Mouse (Mus musculus): ENCODE results near the gene Kbtbd4.

Gene Kbtbd4

DNA sequence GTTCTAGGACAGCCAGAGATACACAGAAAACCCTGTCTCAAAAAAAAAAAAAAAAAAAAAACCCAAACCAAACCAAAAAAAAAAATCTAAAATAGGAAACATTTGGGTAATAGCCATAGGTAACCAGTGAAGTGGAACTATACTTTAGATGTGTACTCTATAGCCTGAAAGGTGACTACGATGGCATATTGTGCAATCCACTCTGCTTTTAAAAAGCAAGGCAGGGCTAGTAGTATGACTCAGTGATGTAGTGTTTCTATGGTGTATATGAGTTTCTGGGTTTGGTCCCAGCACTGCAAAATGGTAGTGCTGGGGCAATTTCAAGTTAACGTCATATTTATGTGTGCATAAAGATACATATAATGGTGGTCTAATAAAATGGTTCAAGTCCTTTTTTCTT, 2.2 kb downstream of the Kbtbd4 start:
- no peak for DNase-seq

DNA sequence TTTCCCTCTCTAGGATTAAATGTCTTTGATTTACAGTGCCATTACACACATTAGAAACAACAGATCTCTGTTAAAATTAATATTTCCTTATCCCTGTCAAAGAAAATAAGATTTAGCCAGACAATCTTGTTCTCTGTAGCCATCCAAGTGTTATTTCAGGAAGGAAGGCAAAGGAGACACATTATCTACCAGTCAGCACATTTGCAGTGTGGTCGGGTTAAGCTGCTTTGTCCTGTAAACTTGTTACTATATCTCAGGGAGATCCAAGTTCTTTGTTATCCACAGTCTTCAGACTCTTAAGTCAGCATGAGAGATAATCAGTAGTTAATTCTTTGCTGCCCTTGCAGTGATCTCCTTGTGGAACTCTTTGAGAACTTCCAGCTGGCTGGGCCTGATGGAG, 6.3 kb downstream of the Kbtbd4 start:
- DNase-seq = no peak

DNA sequence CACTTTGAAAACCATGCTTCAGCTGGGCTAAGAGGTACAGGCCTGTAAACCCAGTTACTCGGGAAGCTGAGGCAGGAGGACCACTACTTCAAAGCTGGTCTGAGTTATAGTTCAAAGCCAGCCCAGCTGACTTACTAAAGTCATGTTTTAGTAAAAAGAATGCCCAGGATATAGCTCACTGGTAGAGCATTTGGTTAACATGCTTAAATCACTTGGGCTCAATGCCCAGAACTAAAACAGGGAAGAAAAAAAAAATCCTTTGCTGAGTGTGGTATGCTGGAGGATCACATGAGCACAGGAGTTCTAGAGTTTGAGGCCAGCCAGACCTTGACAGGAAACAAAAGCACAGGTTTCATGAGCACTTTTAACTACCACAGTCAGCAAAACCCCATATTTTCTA, 7.1 kb downstream of the Kbtbd4 start:
- no peak for DNase-seq

DNA sequence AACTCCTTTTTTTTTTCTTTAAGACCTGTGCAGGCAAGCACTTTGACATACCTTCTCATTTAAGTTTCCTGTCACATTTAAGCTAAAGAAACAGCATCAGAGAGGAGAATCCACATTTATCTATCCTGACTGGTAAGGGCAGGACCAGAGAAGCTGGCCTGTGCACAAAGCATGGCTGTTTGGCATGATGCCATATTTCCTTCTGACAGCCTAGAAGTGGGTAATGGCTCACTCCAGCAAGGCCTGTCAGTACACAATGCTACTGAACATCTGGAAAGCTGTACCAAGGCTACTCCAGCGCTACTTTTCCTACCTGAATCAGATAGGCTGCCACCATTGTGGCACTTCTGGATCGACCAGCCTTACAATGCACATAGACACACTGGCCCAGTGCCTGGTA, 9.1 kb downstream of the Kbtbd4 start:
- DNase-seq = no peak

DNA sequence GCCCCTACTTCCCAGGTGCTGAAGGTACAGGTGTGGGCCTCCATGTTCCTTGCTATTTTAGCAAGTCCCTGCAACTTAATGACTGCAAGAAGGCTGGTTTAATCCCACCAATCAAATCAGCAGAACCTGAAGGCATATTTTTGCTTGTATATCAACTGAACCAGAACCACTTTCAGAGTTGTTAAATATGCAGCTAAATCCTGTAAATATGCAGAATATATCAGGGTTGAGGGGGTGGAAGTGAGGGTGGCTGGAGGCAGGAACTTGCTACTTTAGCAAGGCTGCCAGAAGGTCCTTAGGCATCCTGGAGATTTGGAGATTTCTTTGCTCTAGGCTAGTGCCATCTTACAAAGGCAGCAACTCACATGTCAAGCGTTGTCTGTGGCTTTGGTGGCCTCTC, 11.0 kb downstream of the Kbtbd4 start:
- DNase-seq = no peak

DNA sequence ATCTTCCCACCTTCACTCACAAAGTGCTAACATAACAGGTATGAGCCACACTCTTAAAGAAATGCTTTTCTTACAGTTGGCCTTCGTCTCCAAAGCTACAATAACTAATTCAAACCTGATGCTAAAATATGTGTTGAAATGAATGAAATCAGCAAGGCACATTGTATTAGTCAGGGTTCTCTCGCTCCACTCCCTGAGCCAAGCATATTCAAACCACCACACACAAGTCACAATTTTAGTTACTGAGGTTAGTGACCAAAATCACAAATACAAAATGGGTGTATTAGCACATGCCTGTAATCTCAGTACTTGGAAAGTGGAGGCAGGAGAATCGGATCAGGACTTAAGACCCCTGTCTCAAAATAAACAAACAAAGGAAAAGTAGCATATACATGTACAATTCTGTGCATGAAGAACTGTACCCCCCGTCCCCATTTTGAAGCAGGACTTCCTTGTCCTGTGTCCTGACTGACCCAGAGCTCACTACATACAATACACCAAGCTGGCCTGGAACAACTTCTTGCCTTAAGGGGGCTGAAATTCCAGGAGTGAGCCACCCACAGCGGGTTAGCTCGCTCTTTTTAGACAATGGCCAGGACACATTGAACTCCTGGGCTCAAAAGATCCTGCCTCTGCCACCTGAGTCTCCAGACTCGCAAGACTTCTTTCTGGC, 12.2 kb downstream of the Kbtbd4 start:
- no peak for DNase-seq

DNA sequence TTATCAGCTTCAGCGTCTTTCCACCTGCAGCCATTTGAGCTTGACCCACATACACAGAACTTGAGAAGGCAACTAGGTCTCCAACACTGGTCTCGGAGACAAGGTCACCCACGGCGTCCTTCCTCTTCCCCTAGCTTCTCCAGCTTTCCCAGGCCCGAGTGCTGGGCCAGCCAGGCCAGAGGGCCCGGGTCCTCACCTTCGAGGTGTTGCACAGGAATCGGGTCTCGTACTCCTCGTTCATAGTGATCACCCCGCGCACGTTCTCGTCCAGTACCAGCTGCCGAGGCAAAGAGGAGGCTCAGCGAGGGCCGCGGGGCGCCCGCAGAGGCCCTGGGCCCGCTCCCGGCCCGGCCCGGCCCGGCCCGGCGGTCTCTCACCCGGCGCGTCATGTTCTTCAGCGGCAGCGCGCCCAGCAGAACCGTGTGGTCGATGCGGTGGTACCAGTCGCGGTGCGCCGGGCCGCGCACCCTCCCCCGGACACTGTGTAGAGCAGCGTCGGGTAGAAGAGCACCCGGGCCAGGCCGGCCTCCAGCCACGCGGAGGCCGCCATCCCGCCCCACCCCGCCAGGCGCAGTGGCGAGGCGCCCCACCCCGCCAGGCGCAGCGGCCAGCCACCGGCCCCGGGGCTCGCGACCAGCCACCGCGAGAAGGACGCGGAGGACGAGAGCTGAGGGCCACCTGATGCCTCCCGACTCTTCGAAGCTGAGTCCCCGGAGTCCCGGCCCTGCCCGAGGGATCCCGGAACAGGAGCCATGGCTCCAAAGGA, 12.9 kb downstream of the Kbtbd4 start:
- DNase-seq = peak; percentile 70

DNA sequence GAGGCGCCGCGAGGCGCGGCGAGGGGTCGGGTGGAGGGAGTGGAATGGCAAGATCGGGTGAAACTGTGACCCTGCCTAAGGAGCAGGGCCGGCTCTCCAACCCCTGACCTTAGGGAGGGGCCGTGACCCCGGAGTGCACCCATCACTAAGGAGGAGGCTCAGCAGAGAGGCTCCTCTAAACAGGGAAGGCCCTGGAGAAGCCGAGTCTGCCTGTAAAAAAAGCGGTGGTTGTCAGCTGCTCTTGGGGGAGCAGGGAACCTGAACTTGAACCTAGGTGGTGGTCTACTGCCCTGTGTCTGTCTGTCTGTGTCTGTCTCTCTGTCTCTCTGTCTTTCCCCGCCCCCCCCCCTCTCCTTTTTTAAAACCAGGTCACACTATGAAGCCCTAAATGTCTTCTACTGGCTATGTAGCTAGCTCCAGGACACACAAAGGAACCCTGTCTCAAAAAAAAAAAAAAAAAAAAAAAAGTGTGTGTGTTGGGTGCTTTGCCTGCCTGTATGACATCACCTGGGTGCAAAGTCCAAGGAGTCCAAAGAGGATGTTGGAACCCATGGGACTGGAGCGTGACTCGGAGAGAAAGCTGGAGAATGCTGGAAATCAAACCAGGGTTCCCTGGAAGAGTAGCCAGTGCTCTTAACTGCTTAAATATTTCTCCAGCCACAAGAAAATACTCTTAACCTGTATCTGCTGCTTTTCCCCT, 13.6 kb downstream of the Kbtbd4 start:
- no peak for DNase-seq

DNA sequence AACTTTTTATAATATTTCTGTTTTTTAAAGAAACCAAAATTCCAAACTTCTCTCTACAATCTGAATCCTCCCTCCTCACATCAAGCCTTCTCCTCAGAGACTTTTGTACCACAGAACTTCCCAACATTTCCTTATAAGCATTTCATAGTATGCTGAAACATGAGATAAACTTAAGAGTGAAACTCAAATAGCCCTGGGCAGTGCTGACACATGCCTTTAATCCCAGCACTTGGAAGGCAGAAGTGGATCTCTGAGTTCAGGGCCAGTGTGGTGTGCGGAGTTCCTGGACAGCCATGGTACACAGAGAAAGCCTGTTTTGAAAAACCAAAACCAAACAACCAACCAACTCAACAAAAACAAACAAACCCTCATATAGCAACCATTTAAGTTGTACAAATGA, 16.6 kb downstream of the Kbtbd4 start:
- DNase-seq = no peak

DNA sequence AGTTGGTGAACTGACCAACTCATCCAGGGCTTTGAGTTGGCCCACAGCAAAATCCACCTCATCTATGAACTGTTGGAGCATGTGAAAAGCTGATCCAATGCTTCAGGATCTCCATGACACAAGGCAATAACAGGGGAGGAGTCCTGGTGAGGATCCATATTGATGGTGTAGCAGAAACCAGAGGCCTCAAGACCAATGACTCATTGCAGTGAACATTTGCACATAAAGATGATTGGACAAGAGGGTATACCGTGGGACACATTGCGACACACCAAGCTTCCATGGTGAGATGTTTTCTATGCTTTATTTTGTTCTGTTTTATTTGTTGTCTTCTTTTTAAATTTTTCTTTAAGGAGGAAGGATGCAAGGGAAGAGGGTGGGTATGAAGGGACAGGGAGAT, 18.1 kb downstream of the Kbtbd4 start:
- no peak for DNase-seq

DNA sequence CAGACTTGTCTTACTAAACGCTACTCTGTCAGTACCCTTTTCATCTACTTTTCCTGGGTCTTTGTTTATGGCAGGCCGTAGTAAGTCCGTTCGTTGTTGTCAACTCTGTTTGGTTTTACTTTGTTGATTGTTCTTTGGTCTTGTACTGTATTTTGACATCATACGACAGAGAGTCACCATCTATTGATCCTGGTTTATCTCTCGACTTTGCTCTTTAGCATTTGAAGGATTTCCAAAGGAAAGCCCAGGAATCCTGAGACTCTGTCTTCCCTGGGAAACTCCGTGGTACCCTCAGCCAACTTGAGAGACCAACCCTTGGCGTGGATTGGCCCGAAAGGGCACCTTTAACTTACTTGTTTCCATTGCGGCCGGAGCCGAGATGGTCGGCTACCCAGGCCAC, 24.0 kb downstream of the Kbtbd4 start:
- no peak for DNase-seq

DNA sequence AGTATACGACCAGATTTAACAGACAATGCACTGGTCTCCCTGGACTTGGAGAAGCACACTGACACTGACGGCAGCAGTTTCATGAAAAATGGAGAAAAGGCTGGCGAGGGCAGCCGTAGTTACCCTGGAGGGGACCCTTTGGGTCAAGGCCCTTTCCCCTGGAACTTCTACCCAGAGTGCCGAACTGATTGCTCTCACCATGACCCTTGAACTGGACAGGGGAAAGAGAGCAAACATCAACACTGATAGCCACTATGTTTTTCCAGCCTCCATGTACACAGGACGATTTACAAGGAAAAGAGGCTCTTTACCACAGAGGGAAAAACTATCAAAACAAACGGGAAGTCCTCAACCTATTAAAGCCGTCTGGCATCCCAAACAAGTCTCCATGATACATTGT, 27.3 kb downstream of the Kbtbd4 start:
- no peak for DNase-seq

DNA sequence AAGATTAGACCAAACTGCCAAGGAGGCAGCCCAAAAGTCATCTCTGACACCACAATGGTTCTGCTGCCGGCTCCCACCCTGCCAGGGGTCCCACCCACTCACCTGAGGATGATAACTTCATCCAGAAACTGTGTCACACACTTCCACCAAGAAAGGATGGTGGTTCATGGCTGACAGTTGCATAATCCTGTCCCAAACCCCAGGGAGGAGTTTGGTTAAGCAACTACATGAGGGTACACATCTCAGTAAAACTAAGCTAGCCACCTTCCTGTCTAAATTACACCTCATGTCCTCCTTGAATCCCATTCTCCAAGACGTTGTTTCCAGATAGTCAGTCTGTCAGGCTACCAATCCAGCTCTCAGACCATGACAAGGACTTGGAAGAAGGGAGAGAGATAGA, 27.7 kb downstream of the Kbtbd4 start:
- DNase-seq = no peak

DNA sequence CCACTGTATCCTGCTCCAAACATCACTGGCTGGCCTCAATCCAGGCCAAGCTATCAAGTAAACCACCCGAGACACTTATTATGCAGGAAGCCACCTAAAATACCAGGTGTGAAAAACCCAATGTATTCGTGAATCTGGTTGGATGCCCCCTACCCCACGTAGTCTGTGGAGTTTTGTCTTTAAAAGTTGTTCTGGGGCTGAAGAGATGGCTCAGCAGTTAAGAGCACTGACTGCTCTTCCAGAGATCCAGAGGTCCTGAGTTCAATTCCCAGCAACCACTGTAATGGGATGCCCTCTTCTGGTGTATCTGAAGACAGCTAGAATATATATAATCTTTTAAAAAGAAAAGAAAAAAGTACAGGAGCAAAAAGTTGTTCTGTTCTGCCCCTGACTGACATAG, 33.8 kb downstream of the Kbtbd4 start:
- no peak for DNase-seq

DNA sequence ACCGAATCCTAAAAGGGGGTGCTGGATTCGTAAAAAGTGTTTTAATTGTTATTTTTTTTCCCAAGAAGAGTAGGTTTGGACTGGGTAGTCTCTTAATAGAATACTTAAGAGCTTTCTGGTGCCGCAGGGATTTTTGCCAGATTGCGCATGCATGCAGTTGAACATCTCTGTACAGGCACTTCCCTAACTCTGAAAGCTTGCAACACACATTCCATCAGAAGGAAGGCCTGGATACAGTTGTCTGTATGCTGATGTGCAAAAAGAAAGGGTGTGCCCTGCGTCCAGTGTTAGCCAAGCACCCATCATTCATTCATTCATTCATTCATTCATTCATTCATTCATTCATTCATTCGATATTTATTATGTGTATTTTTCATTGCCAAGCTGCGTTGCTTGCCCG, 35.2 kb downstream of the Kbtbd4 start:
- no peak for DNase-seq

DNA sequence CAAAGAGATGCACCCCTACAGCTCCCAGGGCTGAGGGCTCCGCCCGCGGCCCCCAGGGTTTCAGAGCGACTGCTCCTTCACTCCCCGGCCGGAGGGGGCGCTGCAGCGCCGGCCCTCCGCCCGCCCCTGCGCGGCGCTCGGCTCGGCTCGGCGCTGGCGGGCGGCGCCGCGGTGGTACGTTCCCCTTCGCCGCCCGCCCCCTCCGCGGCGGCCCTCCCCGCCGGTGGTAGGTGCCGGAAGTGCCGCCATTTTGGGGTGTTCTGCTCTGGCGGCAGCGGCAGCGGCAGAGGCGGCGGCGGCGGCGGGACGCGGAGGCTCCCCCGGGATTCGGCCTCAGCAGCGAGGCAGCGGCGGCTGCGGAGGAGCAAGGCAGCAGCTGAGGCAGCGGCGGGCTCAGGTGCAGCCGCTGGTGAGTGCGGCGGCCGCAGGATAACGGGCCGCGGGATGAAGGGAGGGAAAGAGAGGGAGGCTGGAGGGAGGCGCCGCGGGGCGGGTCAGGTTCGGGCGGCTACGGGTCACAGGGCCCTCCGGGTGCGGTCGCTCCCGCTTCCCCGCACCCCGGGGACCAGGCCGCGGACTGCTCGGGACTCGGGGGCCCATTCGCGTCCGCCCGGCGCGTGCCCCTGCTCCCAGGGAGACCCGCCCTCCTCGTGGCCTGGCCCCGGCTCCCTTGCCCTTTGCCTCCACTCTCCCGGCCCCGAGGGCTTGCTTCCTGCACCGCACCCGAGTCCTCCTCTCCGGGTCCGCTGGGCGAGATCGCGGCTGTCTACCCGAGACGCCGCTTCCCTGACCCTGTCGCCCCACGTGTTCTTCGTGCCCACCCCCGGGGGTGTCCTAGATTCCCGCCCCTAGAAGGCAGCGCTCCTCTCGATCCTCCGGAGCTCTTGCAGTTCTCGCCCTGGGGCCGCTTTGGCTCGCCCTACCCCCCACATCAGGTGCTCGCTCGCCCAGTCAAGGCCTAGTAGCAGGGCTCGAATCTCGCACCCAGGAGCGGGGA, 36.0 kb downstream of the Kbtbd4 start, which contains the start of gene Celf1:
Gene Celf1 (plus strand): TSS at position 150 of the 997 bp plus-strand sequence.
- DNase-seq = peak; percentile 88

DNA sequence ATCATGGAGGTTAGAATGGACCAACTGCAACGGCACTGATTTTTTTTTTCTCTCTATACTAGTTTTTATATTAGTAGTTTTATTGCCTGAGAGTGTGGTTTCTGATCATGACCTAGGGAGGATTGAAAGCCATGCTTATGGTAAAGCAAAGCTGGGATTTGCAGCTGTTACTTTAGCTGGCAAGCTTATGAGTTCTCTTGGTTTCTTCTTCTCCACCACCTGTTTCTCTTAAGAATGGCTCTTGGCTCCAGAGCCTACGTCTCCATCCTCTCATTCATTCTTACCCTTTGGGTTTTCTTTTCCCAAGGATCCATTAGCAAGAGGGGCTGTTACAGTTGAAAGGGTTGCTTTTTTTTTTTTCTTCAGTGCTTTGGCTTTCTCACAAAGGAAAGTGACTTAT, 37.2 kb downstream of the Kbtbd4 start:
- DNase-seq = no peak

DNA sequence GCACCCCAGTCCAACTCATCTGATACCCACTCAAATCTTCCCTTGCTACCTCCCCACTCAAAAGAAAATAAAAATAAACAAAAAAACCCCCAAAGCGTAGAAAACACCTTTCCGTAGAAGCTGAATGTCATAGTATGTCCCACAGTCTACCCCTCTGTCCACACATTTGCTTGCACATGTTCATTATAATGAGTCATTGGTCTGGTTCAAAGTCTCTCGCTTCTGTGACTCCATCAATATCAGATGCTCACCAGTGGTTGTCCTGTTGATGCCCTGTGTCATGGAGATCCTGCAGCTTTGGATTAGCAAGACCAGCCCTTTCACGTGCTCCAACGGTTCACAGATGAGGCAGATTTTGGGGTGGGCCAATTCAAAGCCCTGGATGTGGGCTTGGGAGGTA, 45.6 kb downstream of the Kbtbd4 start:
- DNase-seq = no peak

DNA sequence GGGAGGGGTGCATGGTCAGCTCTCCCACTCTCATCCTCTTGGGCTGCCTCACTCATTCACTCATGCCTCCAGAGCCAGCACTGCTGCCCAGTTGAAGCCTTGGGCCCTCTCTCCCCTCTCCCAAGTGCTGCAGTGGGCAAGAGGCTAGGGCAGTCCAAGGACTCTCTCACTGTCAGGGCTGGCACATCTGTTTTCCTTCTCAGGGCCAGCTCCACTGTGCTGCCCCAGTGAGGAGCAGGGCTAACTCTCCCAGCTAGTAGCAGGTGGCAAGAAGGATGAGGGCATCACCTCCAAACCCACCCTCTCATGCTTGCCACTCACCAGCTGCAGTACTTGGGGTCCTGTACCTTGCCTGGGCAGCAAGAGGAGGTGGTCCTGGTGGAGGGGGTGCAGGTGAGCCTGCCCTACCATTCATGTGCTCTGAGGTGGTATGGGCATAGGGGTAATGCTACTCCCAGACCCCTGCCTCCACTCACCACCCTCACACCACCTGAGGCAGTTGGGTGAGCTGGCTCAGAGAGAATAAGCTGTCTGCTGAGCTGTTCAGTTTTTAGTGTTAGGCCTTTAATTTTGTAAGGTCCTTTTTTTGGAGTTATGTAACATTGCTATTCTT, 46.1 kb downstream of the Kbtbd4 start:
- DNase-seq = no peak

DNA sequence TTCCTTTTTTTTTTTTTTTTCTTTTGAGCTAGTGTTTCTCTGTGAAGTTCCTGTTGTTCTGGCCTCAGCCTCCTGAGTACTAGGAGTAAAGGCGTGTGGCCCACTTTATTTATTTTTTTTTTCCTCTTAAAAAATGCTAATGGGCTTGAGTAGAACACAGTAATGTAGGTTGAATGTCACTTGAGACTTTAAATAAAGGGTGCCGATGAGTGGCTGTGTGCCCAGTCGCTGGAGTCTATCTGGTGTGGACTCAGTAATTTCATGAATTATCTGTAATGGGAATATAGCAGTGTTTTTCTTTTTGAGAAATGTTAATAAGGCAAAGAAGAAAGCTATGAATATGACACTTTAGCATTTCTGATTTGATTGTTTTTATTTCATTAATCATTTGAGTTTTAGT, 48.9 kb downstream of the Kbtbd4 start:
- no peak for DNase-seq

DNA sequence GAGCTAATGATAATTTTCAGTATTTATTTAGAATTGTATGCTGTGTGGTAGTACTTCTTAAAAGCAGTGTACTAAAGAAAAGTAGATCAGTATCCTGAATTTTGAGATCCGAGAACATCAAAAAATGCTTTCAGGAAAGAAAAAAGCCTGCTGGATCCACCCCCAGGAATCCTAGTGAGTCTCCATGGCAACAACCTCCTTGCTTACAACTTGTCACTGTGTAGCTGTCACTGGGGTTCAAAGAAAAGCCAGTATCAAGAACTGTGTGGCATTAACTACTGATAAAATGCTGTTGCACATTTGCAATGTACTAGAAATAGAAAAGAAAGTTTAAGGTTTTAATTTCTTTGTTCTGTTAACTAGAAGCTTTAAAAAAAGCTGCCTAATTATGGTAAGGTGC, 51.5 kb downstream of the Kbtbd4 start:
- no peak for DNase-seq

DNA sequence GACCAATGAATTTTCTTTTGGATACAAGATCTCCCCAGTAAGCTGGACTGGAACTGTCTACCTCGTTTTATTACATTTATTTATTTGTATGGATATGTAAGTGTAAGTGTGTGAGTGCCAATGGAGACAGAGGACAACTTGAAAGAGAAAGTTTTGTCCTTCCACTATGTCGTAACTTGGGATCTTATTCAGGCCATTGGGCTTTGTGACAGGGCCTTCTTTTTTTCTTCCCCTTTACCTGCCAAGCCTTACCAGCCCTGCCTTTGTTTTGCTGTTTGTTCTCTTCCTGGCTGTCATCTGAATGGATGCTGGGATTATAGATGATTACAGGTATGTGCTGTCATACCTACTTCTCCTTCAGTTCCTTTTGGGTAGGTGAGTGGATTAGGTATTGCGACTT, 54.3 kb downstream of the Kbtbd4 start:
- no peak for DNase-seq
